15 mouse cellular contexts compared by ENCODE assay signal in the genomic region with DNA sequence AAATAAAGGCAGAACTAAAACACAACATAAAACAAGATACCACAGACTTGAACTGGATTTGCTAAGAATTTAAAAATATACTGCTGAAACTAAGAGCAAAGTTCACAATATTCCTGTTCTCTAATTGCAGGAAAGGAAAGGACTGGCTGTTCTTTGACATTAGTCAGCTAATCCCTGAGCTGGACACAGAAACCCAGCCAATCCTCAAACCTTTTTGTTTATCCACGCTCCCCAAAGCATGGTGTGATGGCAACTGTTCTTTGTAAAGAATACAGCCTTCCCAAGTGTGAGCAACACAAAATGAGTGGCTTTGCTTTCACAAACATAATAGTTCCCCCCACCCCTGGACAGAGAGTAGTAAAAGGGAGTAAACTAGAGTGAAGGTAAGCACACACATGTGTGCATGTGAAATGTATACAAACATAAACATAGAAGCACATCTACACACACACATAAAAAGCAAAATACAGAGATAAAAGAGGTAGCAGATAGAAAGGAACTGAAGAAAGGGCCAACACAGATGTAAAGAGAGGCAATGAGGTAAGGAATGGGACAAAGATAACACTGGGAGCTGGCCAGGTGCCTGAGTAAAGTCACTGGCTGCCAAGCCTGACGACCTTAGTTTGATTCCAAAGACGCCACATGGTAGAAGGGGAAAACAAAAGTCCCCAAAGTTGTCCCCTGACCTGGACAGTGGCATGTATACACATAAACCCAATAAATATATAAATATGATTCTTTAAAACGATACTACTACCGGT. TPM values are rescaled to one million over a fixed set of nuclear protein-coding genes. Genes with fewer than 3 reads are reported as not detected.
A peak's percentile ranks its signal among the peaks of the same experiment; 100 is the strongest.
DNase-seq lines count a peak whose midpoint lies in the region; ATAC-seq and TF ChIP-seq lines count a peak whose summit lies in the region.
"Had no signal": no experiment of that assay in that cellular context is flagged by ENCODE, and none has a peak within 500 bp of the region (broad histone marks: within the 10 kb centered on the region; RNA-seq: fewer than 3 reads in every experiment).

No protein-coding gene starts in this region.

- no peaks in the 10 kb centered on the region for H3K9me3 ChIP-seq in forebrain, postnatal 0 days (ENCODE audit: low read length)
- H3K9me3 ChIP-seq in forebrain, embryonic 13.5 days (replicated peaks) = no peaks in the 10 kb centered on the region
- no peaks in the 10 kb centered on the region for H3K9me3 ChIP-seq in liver, postnatal 0 days (ENCODE audit: low read length)
- H3K9me3 ChIP-seq in liver, embryonic 11.5 days (ENCODE audit: control insufficient read depth, low read length) = no peaks in the 10 kb centered on the region
- H3K9me3 ChIP-seq in heart, postnatal 0 days (replicated peaks; ENCODE audit: control insufficient read depth, low read length) = no peaks in the 10 kb centered on the region
- no peaks in the 10 kb centered on the region for H3K9me3 ChIP-seq in kidney, embryonic 16.5 days (ENCODE audit: low read length)
- H3K9me3 ChIP-seq: embryonic facial prominence, embryonic 10.5 days; G1E; neural tube, embryonic 13.5 days had no signal

- TF ChIP-seq CTCF in forebrain, postnatal 0 days (IDR thresholded peaks at IDR 0.05; ENCODE audit: low read depth) = no peak
- no peak for TF ChIP-seq CTCF in liver, postnatal 0 days (IDR thresholded peaks at IDR 0.05; ENCODE audit: low read depth)
- TF ChIP-seq CTCF in heart, postnatal 0 days (IDR thresholded peaks at IDR 0.05; ENCODE audit: low read depth) = no peak

- H3K4me2 ChIP-seq in forebrain, postnatal 0 days (ENCODE audit: low read depth) = no peak overlapping the region
- no peak overlapping the region for H3K4me2 ChIP-seq in forebrain, embryonic 13.5 days
- H3K4me2 ChIP-seq in liver, postnatal 0 days (ENCODE audit: low read depth, low read length) = no peak overlapping the region
- no peak overlapping the region for H3K4me2 ChIP-seq in liver, embryonic 11.5 days
- H3K4me2 ChIP-seq in heart, postnatal 0 days (ENCODE audit: low read depth, low read length) = no peak overlapping the region
- no peak overlapping the region for H3K4me2 ChIP-seq in kidney, embryonic 16.5 days (replicated peaks; ENCODE audit: low read depth, low read length)
- H3K4me2 ChIP-seq: neural tube, embryonic 13.5 days had no signal

- no peak overlapping the region for H3K4me3 ChIP-seq in forebrain, postnatal 0 days (ENCODE audit: low read depth, low read length)
- no peak overlapping the region for H3K4me3 ChIP-seq in forebrain, embryonic 13.5 days
- no peak overlapping the region for H3K4me3 ChIP-seq in liver, postnatal 0 days (ENCODE audit: low read depth, low read length)
- no peak overlapping the region for H3K4me3 ChIP-seq in liver, embryonic 11.5 days (ENCODE audit: low read depth, low read length)
- H3K4me3 ChIP-seq in heart, postnatal 0 days (ENCODE audit: low read depth, low read length) = no peak overlapping the region
- H3K4me3 ChIP-seq in kidney, embryonic 16.5 days (ENCODE audit: low read length) = no peak overlapping the region
- H3K4me3 ChIP-seq: embryonic facial prominence, embryonic 10.5 days; neural tube, embryonic 13.5 days had no signal

- H3K36me3 ChIP-seq in forebrain, postnatal 0 days (ENCODE audit: insufficient read depth) = no peaks in the 10 kb centered on the region
- H3K36me3 ChIP-seq in forebrain, embryonic 13.5 days (ENCODE audit: poor library complexity, severe bottlenecking) = no peaks in the 10 kb centered on the region
- no peaks in the 10 kb centered on the region for H3K36me3 ChIP-seq in liver, postnatal 0 days (replicated peaks; ENCODE audit: insufficient read depth, low read length)
- no peaks in the 10 kb centered on the region; the same call in 1 of the 2 replicates for H3K36me3 ChIP-seq in liver, embryonic 11.5 days (ENCODE audit: control insufficient read depth, insufficient read depth, low read length)
- no peaks in the 10 kb centered on the region for H3K36me3 ChIP-seq in heart, postnatal 0 days (replicated peaks; ENCODE audit: control insufficient read depth, insufficient read depth, low read length)
- H3K36me3 ChIP-seq in kidney, embryonic 16.5 days (ENCODE audit: insufficient read depth, low read length) = no peaks in the 10 kb centered on the region

- ATAC-seq in forebrain, postnatal 0 days = no peak
- ATAC-seq in forebrain, embryonic 13.5 days = no peak
- ATAC-seq in liver, postnatal 0 days = peak; percentile 76
- no peak for ATAC-seq in liver, embryonic 11.5 days (replicated peaks; ENCODE audit: low FRiP score)
- ATAC-seq in heart, postnatal 0 days (ENCODE audit: insufficient read depth, low read depth) = peak; percentile 71
- no peak for ATAC-seq in kidney, embryonic 16.5 days (ENCODE audit: low FRiP score, low TSS enrichment)

- 63% methylated on average over 5 of the region's 5 CpGs for WGBS in forebrain, postnatal 0 days
- 77% methylated on average over 5 of the region's 5 CpGs for WGBS in forebrain, embryonic 13.5 days
- WGBS in liver, postnatal 0 days (ENCODE audit: insufficient replicate concordance) = 64% methylated on average over 5 of the region's 5 CpGs
- WGBS in liver, embryonic 11.5 days = 83% methylated on average over 5 of the region's 5 CpGs
- WGBS in heart, postnatal 0 days = 42% methylated on average over 5 of the region's 5 CpGs
- 90% methylated on average over 5 of the region's 5 CpGs for WGBS in kidney, embryonic 16.5 days

- no peak for DNase-seq in forebrain, postnatal 0 days
- DNase-seq in liver, postnatal 0 days = peak; percentile 57
- DNase-seq in liver, embryonic 11.5 days (ENCODE audit: low spot score) = no peak
- DNase-seq in heart, postnatal 0 days (ENCODE audit: low spot score) = peak; percentile 50
- no peak for DNase-seq in B cell, adult 2 months
- DNase-seq in T-cell, adult 2 months (ENCODE audit: low spot score) = no peak
- DNase-seq: cerebellum, adult 8-10 months; kidney, postnatal 10 days; lung, adult 18-20 months had no signal

- peak overlapping the region; percentile 35; the same call in 1 of the 2 replicates for H3K27ac ChIP-seq in forebrain, postnatal 0 days (ENCODE audit: low read depth, low read length)
- no peak overlapping the region for H3K27ac ChIP-seq in forebrain, embryonic 13.5 days
- peak overlapping the region; percentile 70 for H3K27ac ChIP-seq in liver, postnatal 0 days (ENCODE audit: low read depth)
- H3K27ac ChIP-seq in liver, embryonic 11.5 days (ENCODE audit: low read depth, low read length) = no peak overlapping the region
- peak overlapping the region; percentile 67 for H3K27ac ChIP-seq in heart, postnatal 0 days (ENCODE audit: low read depth)
- no peak overlapping the region for H3K27ac ChIP-seq in kidney, embryonic 16.5 days (ENCODE audit: low read length)
- H3K27ac ChIP-seq: embryonic facial prominence, embryonic 10.5 days; macrophage; neural tube, embryonic 13.5 days had no signal

- H3K4me1 ChIP-seq in forebrain, postnatal 0 days (ENCODE audit: insufficient read depth) = no peaks in the 10 kb centered on the region
- peaks cover 5% of the 10 kb centered on the region; the same call in 1 of the 2 replicates for H3K4me1 ChIP-seq in forebrain, embryonic 13.5 days
- peaks cover 9% of the 10 kb centered on the region for H3K4me1 ChIP-seq in liver, postnatal 0 days (ENCODE audit: insufficient read depth)
- H3K4me1 ChIP-seq in liver, embryonic 11.5 days (replicated peaks; ENCODE audit: control insufficient read depth, insufficient read depth, low read length) = no peaks in the 10 kb centered on the region
- peaks cover 17% of the 10 kb centered on the region; the same call in 1 of the 2 replicates for H3K4me1 ChIP-seq in heart, postnatal 0 days (ENCODE audit: control insufficient read depth, insufficient read depth)
- no peaks in the 10 kb centered on the region for H3K4me1 ChIP-seq in kidney, embryonic 16.5 days (ENCODE audit: insufficient read depth, low read length)
- H3K4me1 ChIP-seq: embryonic facial prominence, embryonic 10.5 days had no signal

- H3K27me3 ChIP-seq in forebrain, postnatal 0 days (ENCODE audit: insufficient read depth, low read length) = no peaks in the 10 kb centered on the region
- H3K27me3 ChIP-seq in forebrain, embryonic 13.5 days = no peaks in the 10 kb centered on the region
- H3K27me3 ChIP-seq in liver, postnatal 0 days (ENCODE audit: insufficient read depth, low read length) = no peaks in the 10 kb centered on the region
- no peaks in the 10 kb centered on the region for H3K27me3 ChIP-seq in liver, embryonic 11.5 days (replicated peaks; ENCODE audit: control insufficient read depth, insufficient read depth, low read length)
- H3K27me3 ChIP-seq in heart, postnatal 0 days (ENCODE audit: control insufficient read depth, insufficient read depth, low read length) = no peaks in the 10 kb centered on the region
- H3K27me3 ChIP-seq in kidney, embryonic 16.5 days (ENCODE audit: insufficient read depth, low read length) = no peaks in the 10 kb centered on the region
- H3K27me3 ChIP-seq: neural tube, embryonic 13.5 days had no signal

- no peak overlapping the region for H3K9ac ChIP-seq in forebrain, postnatal 0 days
- no peak overlapping the region for H3K9ac ChIP-seq in forebrain, embryonic 13.5 days
- no peak overlapping the region for H3K9ac ChIP-seq in liver, postnatal 0 days (replicated peaks)
- no peak overlapping the region for H3K9ac ChIP-seq in liver, embryonic 11.5 days (ENCODE audit: low read depth, low read length)
- no peak overlapping the region for H3K9ac ChIP-seq in heart, postnatal 0 days (replicated peaks; ENCODE audit: low read depth, low read length)
- H3K9ac ChIP-seq in kidney, embryonic 16.5 days (replicated peaks; ENCODE audit: low read length) = no peak overlapping the region
- H3K9ac ChIP-seq: neural tube, embryonic 13.5 days had no signal

- TF ChIP-seq EP300 in liver, postnatal 0 days (IDR thresholded peaks at IDR 0.05; ENCODE audit: low read depth) = no peak
- TF ChIP-seq EP300 in heart, postnatal 0 days (IDR thresholded peaks at IDR 0.05; ENCODE audit: low read depth) = no peak

RNA-seq across cellular contexts. Expression of gene Zranb3, which starts 21.7 kb away (rescaled TPM):
- total RNA-seq in forebrain, postnatal 0 days (2014; rRNA removed) = 4.1 and 4.8 TPM in 2 replicates
- polyA plus RNA-seq in forebrain, postnatal 0 days (2015; fragmentation: Nextera tagmentation; extraction: Ambion mirVana) = 2.3 and 2.7 TPM in 2 replicates
- 7.8 and 8.0 TPM in 2 replicates for polyA plus RNA-seq in forebrain, embryonic 13.5 days (2015; fragmentation: Nextera tagmentation; extraction: Ambion mirVana)
- 1.2 and 1.3 TPM in 2 replicates for polyA plus RNA-seq in liver, postnatal 0 days (2015; fragmentation: Nextera tagmentation; extraction: Ambion mirVana)
- 10.7 and 11.2 TPM in 2 replicates for polyA plus RNA-seq in liver, embryonic 11.5 days (2014; fragmentation: Nextera tagmentation; extraction: Ambion mirVana)
- 2.1 and 28.1 TPM in 2 replicates for total RNA-seq in heart, postnatal 0 days (2014; rRNA removed; ENCODE audit: low replicate concordance)
- 1.9 and 2.4 TPM in 2 replicates for polyA plus RNA-seq in heart, postnatal 0 days (2015; fragmentation: Nextera tagmentation; extraction: Ambion mirVana)
- polyA plus RNA-seq in kidney, embryonic 16.5 days (2015; fragmentation: Nextera tagmentation; extraction: Ambion mirVana) = 10.4 and 13.4 TPM in 2 replicates

RNA-seq across cellular contexts. Expression of gene R3hdm1, which starts 22.0 kb away (rescaled TPM):
- 61.5 and 67.8 TPM in 2 replicates for total RNA-seq in forebrain, postnatal 0 days (2014; rRNA removed)
- polyA plus RNA-seq in forebrain, postnatal 0 days (2015; fragmentation: Nextera tagmentation; extraction: Ambion mirVana) = 69.5 and 86.6 TPM in 2 replicates
- polyA plus RNA-seq in forebrain, embryonic 13.5 days (2015; fragmentation: Nextera tagmentation; extraction: Ambion mirVana) = 109 and 118 TPM in 2 replicates
- polyA plus RNA-seq in liver, postnatal 0 days (2015; fragmentation: Nextera tagmentation; extraction: Ambion mirVana) = 21.7 and 22.6 TPM in 2 replicates
- 81.2 and 89.3 TPM in 2 replicates for polyA plus RNA-seq in liver, embryonic 11.5 days (2014; fragmentation: Nextera tagmentation; extraction: Ambion mirVana)
- 23.9 and 34.9 TPM in 2 replicates for total RNA-seq in heart, postnatal 0 days (2014; rRNA removed; ENCODE audit: low replicate concordance)
- polyA plus RNA-seq in heart, postnatal 0 days (2015; fragmentation: Nextera tagmentation; extraction: Ambion mirVana) = 35.9 and 44.4 TPM in 2 replicates
- polyA plus RNA-seq in kidney, embryonic 16.5 days (2015; fragmentation: Nextera tagmentation; extraction: Ambion mirVana) = 47.1 and 65.1 TPM in 2 replicates

Comparison
In these comparisons a context has a peak if more than half of its experiments do, and no peak if none do; other contexts are left out.
1. ATAC-seq: peak in liver, postnatal 0 days (single experiment) and heart, postnatal 0 days (single experiment); none in forebrain, postnatal 0 days (single experiment), forebrain, embryonic 13.5 days (single experiment), liver, embryonic 11.5 days (single experiment) and kidney, embryonic 16.5 days (single experiment).
2. DNase-seq: peak in liver, postnatal 0 days (single experiment) and heart, postnatal 0 days (single experiment); none in forebrain, postnatal 0 days (single experiment), liver, embryonic 11.5 days (single experiment), B cell, adult 2 months (0 of 2) and T-cell, adult 2 months (single experiment).
3. H3K27ac ChIP-seq: peak in forebrain, postnatal 0 days (single experiment), liver, postnatal 0 days (single experiment) and heart, postnatal 0 days (single experiment); none in forebrain, embryonic 13.5 days (single experiment), liver, embryonic 11.5 days (single experiment) and kidney, embryonic 16.5 days (single experiment).